Mouse (Mus musculus) ES-Bruce4 (cell line): ENCODE data around the gene Ahdc1.

ENCODE experiments used
- CTCF ChIP-seq: IDR thresholded peaks from one replicate; pipeline ENCODE4 v1.8.1; 2011; ENCODE audit warnings: low read depth, low read length
- EP300 ChIP-seq: IDR thresholded peaks from 2 replicates; pipeline ENCODE4 v1.6.1; 2011; ENCODE audit warnings: low read depth, low read length; ENCODE audit not compliant: insufficient read depth

DNA sequence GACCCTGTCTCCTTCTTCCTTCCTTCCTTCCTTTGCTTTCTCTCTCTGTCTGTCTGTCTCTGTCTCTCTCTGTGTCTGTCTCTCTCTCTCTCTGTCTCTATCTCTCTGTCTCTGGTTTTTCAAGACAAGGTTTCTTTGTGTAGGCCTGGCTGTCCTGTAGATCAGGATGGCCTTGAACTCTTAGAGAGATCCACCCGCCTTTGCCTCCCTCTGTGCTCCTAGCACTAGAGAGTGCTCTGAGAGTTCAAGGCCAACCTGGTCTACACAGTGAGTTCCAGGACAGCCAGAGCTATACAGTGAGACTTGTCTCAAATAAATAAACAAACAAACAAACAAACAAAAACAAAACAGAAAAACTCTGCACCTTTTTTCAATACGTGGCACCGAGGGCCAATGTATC is 47.0 kb upstream of the Ahdc1 start:
- TF ChIP-seq EP300 (no peak), CTCF (no peak)
